Mouse (Mus musculus) urinary bladder, postnatal 14 days (tissue): ENCODE measurements around the gene Enah.

ENCODE experiments used
- DNase-seq: peaks from one replicate; pipeline ENCODE4 v3.0.0; 2021; ENCODE audit warnings: low spot score

Enah gene

GRCm38 (mm10) chr1:182019926-182020801 lies at the start of gene Enah:
Gene Enah, minus strand, starts transcription at chr1:182019990.
- peak; percentile 74 for DNase-seq

DNA sequence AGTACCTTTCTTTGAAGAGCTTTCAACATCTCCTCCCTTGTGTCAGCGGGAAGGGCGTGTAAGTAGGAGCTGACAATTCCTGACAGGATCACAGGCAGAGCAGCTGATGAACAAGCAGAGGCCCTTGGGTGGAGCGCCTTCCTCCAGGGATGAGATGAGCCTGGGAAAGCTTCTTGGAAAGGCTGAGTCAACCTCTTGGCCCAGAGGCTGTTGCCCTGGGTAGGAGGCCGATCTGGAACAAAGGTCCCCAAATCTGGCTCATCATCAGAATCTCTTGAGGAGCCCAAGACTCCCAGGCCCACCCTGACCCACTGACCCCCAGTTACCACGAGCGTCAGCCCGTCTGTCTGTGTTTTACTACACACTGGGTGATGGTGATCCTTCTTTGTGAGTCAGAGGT lies 48.3 kb upstream of the Enah start:
- DNase-seq: no peak

DNA sequence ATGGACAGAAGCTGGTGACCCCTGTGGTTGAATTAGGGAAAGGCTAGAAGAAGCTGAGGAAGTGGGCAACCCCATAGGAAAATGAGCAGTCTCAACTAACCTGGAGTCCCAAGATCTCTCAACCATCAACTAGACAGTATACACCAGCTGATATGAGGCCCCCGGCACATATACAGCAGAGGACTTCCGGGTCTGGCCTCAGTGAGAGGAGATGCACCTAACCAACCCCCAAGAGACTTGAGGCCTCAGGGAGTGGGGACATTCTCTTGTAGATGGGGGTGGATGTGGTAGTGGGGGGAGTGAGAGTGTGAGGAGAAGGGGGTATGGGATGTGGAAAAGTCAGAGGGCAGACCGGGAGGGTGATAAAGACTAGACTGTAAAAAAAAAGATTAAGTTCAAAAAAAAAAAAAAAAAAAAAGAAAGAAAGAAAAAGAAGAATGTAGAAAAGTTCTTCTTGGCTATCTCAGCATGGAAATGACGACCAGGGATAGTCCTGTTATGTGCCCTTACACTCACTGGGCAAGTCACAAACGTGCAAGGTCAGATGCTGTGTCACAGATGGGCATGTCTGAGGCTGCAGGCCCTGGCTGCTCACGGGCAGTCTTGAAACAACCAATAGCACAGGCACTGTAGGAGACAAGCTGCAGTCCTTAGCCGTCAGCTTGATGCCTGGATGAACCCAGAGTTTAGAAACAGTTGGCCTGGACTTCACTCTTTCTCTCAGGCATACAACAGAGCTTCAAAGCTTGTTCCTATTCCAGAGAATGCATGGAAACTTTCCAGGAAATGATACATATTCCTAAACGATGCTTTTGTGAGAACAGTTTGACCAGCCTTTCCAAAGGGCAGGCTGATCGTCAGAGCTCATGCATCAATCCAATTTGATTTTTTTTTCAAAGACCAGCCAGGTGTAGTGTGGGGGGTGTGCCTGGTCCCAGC lies 47.0 kb upstream of the Enah start:
- DNase-seq: no peak

- DNase-seq: no peak
Measured at GRCm38 (mm10) chr1:182063716-182064115, 43.9 kb upstream of the Enah start.

- no peak for DNase-seq
Measured at GRCm38 (mm10) chr1:182062801-182063200, 43.0 kb upstream of the Enah start.

- DNase-seq: no peak
Measured at GRCm38 (mm10) chr1:182061203-182061602, 41.4 kb upstream of the Enah start.

- no peak for DNase-seq
Measured at GRCm38 (mm10) chr1:182059806-182060205, 40.0 kb upstream of the Enah start.

- DNase-seq: no peak
Measured at GRCm38 (mm10) chr1:182057998-182058397, 38.2 kb upstream of the Enah start.

- DNase-seq: no peak
Measured at GRCm38 (mm10) chr1:182055122-182055521, 35.3 kb upstream of the Enah start.

- no peak for DNase-seq
Measured at GRCm38 (mm10) chr1:182054651-182055050, 34.9 kb upstream of the Enah start.

DNA sequence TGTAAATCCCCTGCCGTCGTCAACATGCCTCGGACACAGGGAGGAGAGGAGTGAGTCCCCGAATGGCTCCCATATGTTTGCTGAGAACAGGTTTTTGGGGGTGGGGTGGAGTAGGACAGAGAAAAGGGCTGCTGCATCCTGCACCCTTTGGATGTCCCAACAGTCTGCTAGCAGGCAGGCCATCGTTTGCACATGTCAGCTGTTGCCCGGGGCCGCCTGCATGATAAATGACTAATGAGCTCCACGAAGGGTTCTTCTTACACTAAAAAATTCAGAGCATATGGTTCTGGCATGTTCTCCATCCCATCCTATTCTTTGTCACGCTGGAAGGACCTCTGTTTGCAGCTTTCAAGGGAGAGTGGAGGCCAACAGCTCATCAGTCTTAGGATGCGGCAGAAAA lies 33.2 kb upstream of the Enah start:
- DNase-seq: no peak

DNA sequence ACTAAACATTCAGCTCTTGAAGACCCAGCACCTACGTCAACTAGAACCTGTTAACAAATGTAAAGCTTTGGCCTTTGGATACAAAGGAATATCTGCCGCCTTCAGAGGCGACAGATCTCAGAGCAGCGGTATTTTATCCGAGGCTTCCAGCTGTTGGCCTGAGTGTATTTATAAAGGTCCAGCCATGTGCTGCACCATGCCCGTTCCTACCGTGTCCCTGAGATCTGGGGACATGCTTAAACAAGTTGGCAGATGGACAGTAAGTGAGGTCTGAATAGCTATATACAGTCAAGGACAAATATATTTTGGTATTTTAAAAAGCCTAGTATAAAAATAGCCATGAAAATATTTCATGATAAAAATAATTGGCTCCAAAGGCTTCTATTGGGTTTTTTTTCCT lies 32.6 kb upstream of the Enah start:
- DNase-seq: no peak

DNA sequence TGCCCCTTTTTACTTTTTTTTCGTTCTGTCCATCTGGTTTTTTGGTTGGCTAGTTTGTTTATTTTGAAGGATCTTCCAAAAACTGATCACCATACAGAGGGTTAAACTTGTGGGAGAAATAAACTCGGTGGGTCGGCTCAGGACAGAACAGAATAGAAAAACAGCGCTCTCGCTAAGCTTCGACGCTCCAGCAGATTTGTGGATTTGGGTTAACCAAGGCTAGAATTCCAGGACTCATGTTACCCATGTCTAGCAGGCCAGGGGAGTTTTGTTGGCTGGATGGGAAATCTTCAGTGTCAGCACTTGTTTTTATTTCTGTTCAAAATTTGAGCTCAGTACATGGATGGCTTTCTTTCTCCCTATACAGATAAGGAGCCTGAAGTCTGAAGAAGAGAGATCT lies 30.0 kb upstream of the Enah start:
- no peak for DNase-seq

DNA sequence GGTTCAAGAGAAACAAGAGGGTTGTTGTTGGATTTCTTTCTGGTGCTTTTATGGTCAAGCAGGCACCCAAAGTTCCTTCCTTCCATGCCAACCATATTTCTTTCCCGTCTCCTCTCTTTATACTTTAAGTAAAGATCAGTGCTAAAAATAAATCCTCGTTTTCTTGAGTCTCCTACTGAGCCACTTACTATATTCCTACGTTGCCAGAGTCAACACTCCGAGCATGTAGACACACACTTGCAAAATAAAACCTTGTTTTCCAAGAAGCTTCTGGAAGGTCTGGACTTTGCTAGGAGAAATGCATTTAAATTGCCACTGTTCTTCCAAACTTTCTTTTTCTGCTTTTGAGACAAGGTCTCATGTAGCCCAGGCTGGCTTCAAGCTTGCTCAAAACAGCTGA lies 28.3 kb upstream of the Enah start:
- DNase-seq: no peak

- no peak for DNase-seq
Measured at GRCm38 (mm10) chr1:182047016-182047690, 27.4 kb upstream of the Enah start.

DNA sequence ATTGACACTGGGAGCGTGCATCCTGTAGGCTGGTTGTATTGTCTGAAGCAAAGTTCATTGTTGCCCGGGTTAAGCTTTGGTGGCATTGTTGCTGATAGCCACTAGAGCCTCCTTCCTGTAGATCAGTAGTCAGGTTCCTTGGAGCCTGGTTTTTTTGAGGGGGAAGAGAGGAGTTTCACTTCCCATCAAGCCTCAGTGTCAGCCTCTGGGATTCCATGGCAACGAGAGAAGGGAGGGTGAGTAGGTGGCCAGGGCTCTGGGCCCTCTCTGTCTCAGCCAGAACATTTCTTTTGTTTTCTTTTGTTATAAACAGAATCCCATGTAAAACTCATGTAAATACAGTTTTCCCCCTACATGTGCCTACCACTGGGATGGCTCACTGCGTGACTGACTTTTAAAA lies 25.4 kb upstream of the Enah start:
- no peak for DNase-seq

DNA sequence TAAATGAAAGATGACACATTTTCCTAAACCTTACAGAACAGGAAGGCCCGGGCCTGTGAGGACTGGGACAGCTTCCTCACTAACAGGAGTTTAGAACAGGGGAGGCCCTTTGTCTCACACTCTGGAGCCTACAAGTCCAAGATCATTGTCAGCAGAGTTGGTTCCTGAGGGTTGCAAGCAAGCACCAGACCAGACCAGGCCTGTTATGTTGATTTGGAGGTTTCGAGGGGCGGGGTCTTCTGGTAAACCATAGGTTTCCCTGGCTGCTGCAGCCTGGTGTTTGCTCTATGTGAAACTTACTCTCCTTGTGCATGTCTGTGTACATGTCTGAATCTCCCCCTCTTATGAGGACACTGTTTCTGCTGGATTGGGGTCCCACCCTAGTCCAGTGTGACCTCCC lies 20.7 kb upstream of the Enah start:
- no peak for DNase-seq

DNA sequence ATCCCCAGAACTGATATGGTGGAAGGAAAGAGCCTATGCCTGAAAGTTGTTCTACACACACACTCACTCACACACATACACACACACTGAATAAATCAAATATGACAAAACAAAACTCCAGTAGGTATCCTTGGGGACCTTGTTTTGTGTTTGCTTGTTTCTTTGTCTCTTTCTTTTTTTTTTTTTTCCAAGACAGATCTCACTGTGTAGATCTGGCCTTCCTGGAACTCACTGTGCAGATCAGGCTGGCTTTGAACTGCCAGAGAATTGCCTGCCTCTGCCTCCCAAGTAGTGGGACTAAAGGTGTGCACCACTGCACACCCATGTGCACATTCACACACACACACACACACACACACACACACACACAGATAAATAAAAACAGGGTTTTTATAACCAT lies 12.0 kb upstream of the Enah start:
- DNase-seq: no peak

DNA sequence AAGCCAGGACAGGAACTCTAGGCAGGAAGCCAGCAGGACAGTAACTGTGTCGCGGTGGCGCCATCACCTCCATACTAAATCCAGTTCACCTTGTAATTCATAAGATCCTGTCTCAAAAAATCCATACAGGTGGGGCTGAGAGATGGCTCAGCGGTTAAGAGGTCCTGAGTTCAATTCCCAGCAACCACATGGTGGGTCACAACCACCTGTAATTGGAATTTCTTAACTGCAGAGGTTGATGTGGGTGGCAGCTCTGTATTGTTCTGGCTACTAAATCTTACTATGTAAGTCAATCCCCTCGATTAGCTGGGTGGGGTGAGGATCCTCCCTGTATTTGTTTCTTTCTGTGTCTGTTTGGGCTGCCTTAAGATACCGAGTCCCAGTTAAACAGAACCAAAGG lies 11.3 kb upstream of the Enah start:
- DNase-seq: no peak

DNA sequence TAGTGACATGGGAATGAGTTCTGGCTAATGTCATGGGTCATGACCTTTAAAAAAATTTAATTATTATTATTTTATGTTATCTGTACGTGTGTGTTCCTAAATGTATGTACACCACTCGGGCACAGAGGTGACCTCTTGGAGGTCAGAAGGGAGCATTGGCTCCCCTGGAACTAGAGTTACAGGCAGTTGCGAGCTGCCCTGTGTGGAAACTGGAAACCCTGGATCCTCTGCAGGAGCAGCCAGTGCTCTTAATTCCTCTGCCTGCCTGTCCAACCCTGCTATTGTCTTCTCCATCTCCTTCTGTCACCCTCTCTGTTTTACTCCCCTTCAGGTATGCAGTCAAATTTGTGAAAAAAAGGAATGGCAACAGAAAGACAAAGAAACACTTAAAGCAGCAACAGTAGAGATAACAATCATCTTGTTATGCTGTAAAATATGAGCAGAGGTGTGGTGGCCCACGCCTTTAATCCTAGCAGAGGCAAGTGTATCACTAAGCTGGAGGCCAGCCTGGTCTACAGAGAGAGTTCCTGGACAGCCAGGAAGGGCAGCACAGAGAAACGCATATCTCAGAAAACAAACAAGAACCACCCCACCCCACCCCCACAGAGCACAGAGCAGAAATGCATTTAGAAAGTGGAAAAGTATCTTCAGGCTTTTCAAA lies 10.3 kb upstream of the Enah start:
- no peak for DNase-seq

GRCm38 (mm10) chr1:182028231-182029210 lies 8.7 kb upstream of the Enah start:
- peak; percentile 32 for DNase-seq
